Mouse (Mus musculus): ENCODE results near the gene Macrod1. TPM values are rescaled to one million over a fixed set of nuclear protein-coding genes. Genes with fewer than 3 reads are reported as not detected.

The Macrod1 gene
- polyA plus RNA-seq, 1 experiment from 2014 or later: 12.3 TPM

GRCm38 (mm10) chr19:7164238-7164637 is 107.6 kb downstream of the Macrod1 start:
- Histone ChIP-seq H3K4me1 (replicated peaks) (peaks cover 48% of the 10 kb centered on the region), H3K36me3 (no peaks in the 10 kb centered on the region), H3K9me3 (no peaks in the 10 kb centered on the region), H3K4me3 (replicated peaks) (peak overlapping the region; percentile 72), H3K27ac (no peak overlapping the region), H3K27me3 (peaks cover 96% of the 10 kb centered on the region), H3K4me2 (peak overlapping the region; percentile 98), H3K9ac (replicated peaks) (0 out of 2 replicates have a peak overlapping the region, but pooled peaks have one; percentile 76)
- WGBS: 7% methylated on average over 6 of the region's 6 CpGs
- ATAC-seq (ENCODE audit: insufficient number of reproducible peaks, insufficient read depth, low FRiP score, low TSS enrichment, low read depth): no peak

GRCm38 (mm10) chr19:7164820-7165323 is 108.3 kb downstream of the Macrod1 start:
- under 1% methylated on average over 35 of the region's 35 CpGs for WGBS
- peaks cover 94% of the 10 kb centered on the region for H3K27me3 ChIP-seq
- peak overlapping the region; percentile 76 for H3K9ac ChIP-seq (replicated peaks)
- no peak overlapping the region for H3K27ac ChIP-seq
- H3K36me3 ChIP-seq: no peaks in the 10 kb centered on the region
- no peaks in the 10 kb centered on the region for H3K9me3 ChIP-seq
- H3K4me3 ChIP-seq (replicated peaks): peak overlapping the region; percentile 72
- ATAC-seq (ENCODE audit: insufficient number of reproducible peaks, insufficient read depth, low FRiP score, low TSS enrichment, low read depth): 0 out of 2 replicates have a peak, but pooled peaks have one; percentile 14
- peaks cover 44% of the 10 kb centered on the region for H3K4me1 ChIP-seq (replicated peaks)
- H3K4me2 ChIP-seq: peak overlapping the region; percentile 98

- Histone ChIP-seq H3K27me3 (peaks cover 89% of the 10 kb centered on the region), H3K4me2 (peak overlapping the region; percentile 98), H3K4me1 (replicated peaks) (peaks cover 36% of the 10 kb centered on the region), H3K27ac (no peak overlapping the region), H3K9me3 (no peaks in the 10 kb centered on the region), H3K4me3 (replicated peaks) (peak overlapping the region; percentile 72), H3K36me3 (no peaks in the 10 kb centered on the region), H3K9ac (replicated peaks) (peak overlapping the region; percentile 76)
- 1% methylated on average over 56 of the region's 105 CpGs for WGBS
- ATAC-seq (ENCODE audit: insufficient number of reproducible peaks, insufficient read depth, low FRiP score, low TSS enrichment, low read depth): no peak
These were observed 109.0 kb downstream of the Macrod1 start for GRCm38 (mm10) chr19:7165509-7166199.

- Histone ChIP-seq H3K27ac (no peak overlapping the region), H3K4me3 (replicated peaks) (peak overlapping the region; percentile 72), H3K4me1 (replicated peaks) (peaks cover 40% of the 10 kb centered on the region), H3K4me2 (peak overlapping the region; percentile 98), H3K36me3 (no peaks in the 10 kb centered on the region), H3K27me3 (peaks cover 88% of the 10 kb centered on the region), H3K9me3 (no peaks in the 10 kb centered on the region), H3K9ac (replicated peaks) (peak overlapping the region; percentile 76)
- no peak for ATAC-seq (ENCODE audit: insufficient number of reproducible peaks, insufficient read depth, low FRiP score, low TSS enrichment, low read depth)
- WGBS: 2% methylated on average over 10 of the region's 15 CpGs
These were observed 109.6 kb downstream of the Macrod1 start for GRCm38 (mm10) chr19:7166200-7166711.

GRCm38 (mm10) chr19:7166767-7167166 is 110.2 kb downstream of the Macrod1 start:
- WGBS: 12% methylated on average over 6 of the region's 6 CpGs
- Histone ChIP-seq H3K36me3 (no peaks in the 10 kb centered on the region), H3K4me2 (peak overlapping the region; percentile 98; the same call in 1 of the 2 replicates), H3K9me3 (no peaks in the 10 kb centered on the region), H3K4me3 (replicated peaks) (peak overlapping the region; percentile 72; the same call in 1 of the 2 replicates), H3K27me3 (peaks cover 88% of the 10 kb centered on the region), H3K4me1 (replicated peaks) (peaks cover 45% of the 10 kb centered on the region), H3K27ac (no peak overlapping the region), H3K9ac (replicated peaks) (no peak overlapping the region)
- no peak for ATAC-seq (ENCODE audit: insufficient number of reproducible peaks, insufficient read depth, low FRiP score, low TSS enrichment, low read depth)

GRCm38 (mm10) chr19:7168423-7168822 is 111.8 kb downstream of the Macrod1 start:
- 54% methylated on average over 2 of the region's 2 CpGs for WGBS
- H3K4me2 ChIP-seq: no peak overlapping the region
- H3K4me3 ChIP-seq (replicated peaks): no peak overlapping the region
- no peaks in the 10 kb centered on the region for H3K36me3 ChIP-seq
- no peak overlapping the region for H3K9ac ChIP-seq (replicated peaks)
- H3K27me3 ChIP-seq: peaks cover 74% of the 10 kb centered on the region
- peaks cover 60% of the 10 kb centered on the region for H3K4me1 ChIP-seq (replicated peaks)
- H3K9me3 ChIP-seq: no peaks in the 10 kb centered on the region
- no peak for ATAC-seq (ENCODE audit: insufficient number of reproducible peaks, insufficient read depth, low FRiP score, low TSS enrichment, low read depth)
- no peak overlapping the region for H3K27ac ChIP-seq

- H3K27me3 ChIP-seq: peaks cover 58% of the 10 kb centered on the region
- no peak for ATAC-seq (ENCODE audit: insufficient number of reproducible peaks, insufficient read depth, low FRiP score, low TSS enrichment, low read depth)
- 54% methylated on average over 6 of the region's 6 CpGs for WGBS
- peaks cover 51% of the 10 kb centered on the region for H3K4me1 ChIP-seq (replicated peaks)
- H3K27ac ChIP-seq: no peak overlapping the region
- H3K9ac ChIP-seq (replicated peaks): 0 out of 2 replicates have a peak overlapping the region, but pooled peaks have one; percentile 12
- no peaks in the 10 kb centered on the region for H3K9me3 ChIP-seq
- H3K4me2 ChIP-seq: 0 out of 2 replicates have a peak overlapping the region, but pooled peaks have one; percentile 8
- no peak overlapping the region for H3K4me3 ChIP-seq (replicated peaks)
- no peaks in the 10 kb centered on the region for H3K36me3 ChIP-seq
These were observed 114.3 kb downstream of the Macrod1 start for GRCm38 (mm10) chr19:7170916-7171315.

GRCm38 (mm10) chr19:7171447-7171846 is 114.8 kb downstream of the Macrod1 start:
- Histone ChIP-seq H3K27ac (no peak overlapping the region), H3K9me3 (no peaks in the 10 kb centered on the region), H3K4me3 (replicated peaks) (no peak overlapping the region), H3K27me3 (peaks cover 58% of the 10 kb centered on the region), H3K36me3 (no peaks in the 10 kb centered on the region), H3K4me2 (0 out of 2 replicates have a peak overlapping the region, but pooled peaks have one; percentile 8), H3K4me1 (replicated peaks) (peaks cover 51% of the 10 kb centered on the region), H3K9ac (replicated peaks) (0 out of 2 replicates have a peak overlapping the region, but pooled peaks have one; percentile 12)
- 10% methylated on average over 8 of the region's 8 CpGs for WGBS
- no peak for ATAC-seq (ENCODE audit: insufficient number of reproducible peaks, insufficient read depth, low FRiP score, low TSS enrichment, low read depth)

GRCm38 (mm10) chr19:7172051-7172866 is 115.6 kb downstream of the Macrod1 start:
- H3K4me3 ChIP-seq (replicated peaks): no peak overlapping the region
- H3K36me3 ChIP-seq: no peaks in the 10 kb centered on the region
- H3K27me3 ChIP-seq: peaks cover 56% of the 10 kb centered on the region
- H3K4me1 ChIP-seq (replicated peaks): peaks cover 47% of the 10 kb centered on the region
- peak overlapping the region; percentile 69 for H3K27ac ChIP-seq
- no peaks in the 10 kb centered on the region for H3K9me3 ChIP-seq
- peak; percentile 65; the same call in 1 of the 2 replicates for ATAC-seq (ENCODE audit: insufficient number of reproducible peaks, insufficient read depth, low FRiP score, low TSS enrichment, low read depth)
- 0 out of 2 replicates have a peak overlapping the region, but pooled peaks have one; percentile 8 for H3K4me2 ChIP-seq
- WGBS: 11% methylated on average over 13 of the region's 13 CpGs
- H3K9ac ChIP-seq (replicated peaks): no peak overlapping the region

GRCm38 (mm10) chr19:7176041-7176696 is 119.6 kb downstream of the Macrod1 start:
- H3K9ac ChIP-seq (replicated peaks): no peak overlapping the region; the same call in 1 of the 2 replicates
- WGBS: 6% methylated on average over 11 of the region's 11 CpGs
- H3K36me3 ChIP-seq: no peaks in the 10 kb centered on the region
- H3K4me3 ChIP-seq (replicated peaks): no peak overlapping the region
- peaks cover 64% of the 10 kb centered on the region for H3K27me3 ChIP-seq
- peaks cover 60% of the 10 kb centered on the region for H3K4me1 ChIP-seq (replicated peaks)
- H3K4me2 ChIP-seq: peak overlapping the region; percentile 13; the same call in 1 of the 2 replicates
- no peak overlapping the region for H3K27ac ChIP-seq
- no peaks in the 10 kb centered on the region for H3K9me3 ChIP-seq
- ATAC-seq (ENCODE audit: insufficient number of reproducible peaks, insufficient read depth, low FRiP score, low TSS enrichment, low read depth): no peak

Data from limb, embryonic 12.5 days (tissue).